Mouse (Mus musculus) testis, adult 2 months (tissue): ENCODE data around the gene Plek. TPM values are rescaled to one million over a fixed set of nuclear protein-coding genes. Genes with fewer than 3 reads are reported as not detected.

ENCODE experiments used
- H3K27ac ChIP-seq: fragments of 200-500 bp; 2 replicates; pipeline ENCODE4 v1.5.1; 2012; ENCODE audit warnings: low read depth, low read length; ENCODE audit not compliant: control insufficient read depth, insufficient read depth
- H3K27me3 ChIP-seq: fragments of 200-500 bp; 2 replicates; pipeline ENCODE4 v1.6.1; 2012; ENCODE audit warnings: mild to moderate bottlenecking, low read length, moderate library complexity; ENCODE audit not compliant: control insufficient read depth, insufficient read depth
- H3K36me3 ChIP-seq: fragments of 200-500 bp; 2 replicates; pipeline ENCODE4 v1.6.1; 2012; ENCODE audit warnings: mild to moderate bottlenecking, low read length; ENCODE audit not compliant: control insufficient read depth, insufficient read depth
- H3K4me1 ChIP-seq: fragments of 200-500 bp; 2 replicates; pipeline ENCODE4 v1.6.1; 2012; ENCODE audit warnings: low read length; ENCODE audit not compliant: control insufficient read depth, insufficient read depth
- H3K4me3 ChIP-seq: fragments of 200-500 bp; 2 replicates; pipeline ENCODE4 v1.5.1; 2012; ENCODE audit warnings: low read depth, mild to moderate bottlenecking, low read length, moderate library complexity, mixed read lengths; ENCODE audit not compliant: control insufficient read depth
- CTCF ChIP-seq: fragments of 200-500 bp; IDR thresholded peaks from 2 replicates; pipeline ENCODE4 v1.5.1; 2012; ENCODE audit warnings: low read depth, mild to moderate bottlenecking, inconsistent platforms, low read length, moderate library complexity; ENCODE audit not compliant: control insufficient read depth, insufficient read depth, insufficient replicate concordance
- POLR2A ChIP-seq: fragments of 200-500 bp; IDR thresholded peaks from 2 replicates; pipeline ENCODE4 v1.6.1; 2012; ENCODE audit warnings: low read depth, mild to moderate bottlenecking, inconsistent platforms, low read length, moderate library complexity; ENCODE audit not compliant: control insufficient read depth
- polyA plus RNA-seq: library from polyadenylated mRNA; depleted of rRNA; stranded (reverse); fragments of >200 nt; gene quantifications from 2 replicates; pipeline ENCODE4 v1.2.3, GENCODE M21; 2012

Gene Plek
- polyA plus RNA-seq, 1 experiment = 0.21 TPM

DNA sequence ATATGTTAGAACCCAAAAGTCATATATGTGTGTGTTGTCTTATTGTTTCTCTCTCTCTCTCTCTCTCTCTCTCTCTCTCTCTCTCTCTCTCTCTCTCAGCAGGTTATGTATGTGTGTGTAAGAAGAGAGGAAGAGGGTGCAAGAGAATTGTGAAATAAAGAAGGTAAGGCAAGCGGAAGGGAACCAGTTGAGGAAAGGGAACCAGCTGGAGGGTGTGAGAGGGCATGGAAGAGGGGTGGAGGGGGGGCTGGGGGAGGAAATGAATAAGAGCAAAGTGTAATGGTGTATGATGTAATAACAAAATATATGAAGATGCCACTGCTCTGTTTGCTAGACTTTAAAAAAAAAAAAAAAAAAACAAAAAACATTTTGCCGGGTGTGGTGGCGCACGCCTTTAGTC, 52.8 kb downstream of the Plek start:
- no peaks in the 10 kb centered on the region for H3K27me3 ChIP-seq
- TF ChIP-seq CTCF (no peak), POLR2A (no peak)
- H3K36me3 ChIP-seq = no peaks in the 10 kb centered on the region
- no peaks in the 10 kb centered on the region for H3K4me1 ChIP-seq
- no peak overlapping the region for H3K4me3 ChIP-seq
- no peak overlapping the region for H3K27ac ChIP-seq

DNA sequence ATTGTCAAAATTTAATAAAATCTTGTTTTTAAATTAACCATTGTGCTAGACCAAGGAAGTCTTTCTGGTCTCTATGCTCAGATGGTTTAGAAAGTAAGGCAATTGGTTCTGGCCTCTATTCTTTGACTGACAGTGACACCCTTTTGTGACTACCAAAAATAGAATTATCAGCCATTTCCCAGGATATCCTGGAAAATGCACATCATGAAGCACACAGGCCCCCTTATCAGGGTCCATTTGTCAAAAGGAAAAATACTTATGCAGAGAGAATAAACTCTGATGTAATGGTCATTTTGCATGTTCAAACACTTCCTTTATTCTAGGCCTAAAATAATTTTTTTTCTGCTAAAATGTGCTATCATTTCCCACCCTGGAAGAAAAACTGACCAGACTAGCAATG, 54.7 kb downstream of the Plek start:
- Histone ChIP-seq H3K36me3 (no peaks in the 10 kb centered on the region), H3K27me3 (no peaks in the 10 kb centered on the region), H3K4me3 (no peak overlapping the region), H3K27ac (no peak overlapping the region), H3K4me1 (no peaks in the 10 kb centered on the region)
- TF ChIP-seq POLR2A (no peak), CTCF (no peak)

DNA sequence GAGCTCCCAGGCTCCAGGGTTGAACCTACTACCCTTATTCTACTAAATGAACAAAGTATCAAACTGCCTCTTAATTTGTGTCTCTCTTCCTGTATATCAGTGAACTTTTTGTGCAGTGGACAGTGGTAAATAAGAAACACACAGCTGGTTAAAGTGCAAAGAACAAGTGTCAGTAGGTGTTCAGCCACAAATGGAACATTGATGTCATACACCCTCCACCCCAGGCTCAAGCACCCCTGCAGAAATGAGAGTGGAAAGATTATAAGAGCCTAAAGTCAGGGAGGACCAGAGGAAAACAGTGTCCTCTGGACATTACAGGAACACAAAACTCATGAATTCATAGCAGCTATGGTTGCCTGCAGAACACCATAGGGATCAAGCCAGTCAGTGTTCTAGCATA, 55.4 kb downstream of the Plek start:
- no peaks in the 10 kb centered on the region for H3K4me1 ChIP-seq
- H3K36me3 ChIP-seq = no peaks in the 10 kb centered on the region
- H3K27me3 ChIP-seq = no peaks in the 10 kb centered on the region
- TF ChIP-seq CTCF (no peak), POLR2A (no peak)
- H3K4me3 ChIP-seq = no peak overlapping the region
- no peak overlapping the region for H3K27ac ChIP-seq

DNA sequence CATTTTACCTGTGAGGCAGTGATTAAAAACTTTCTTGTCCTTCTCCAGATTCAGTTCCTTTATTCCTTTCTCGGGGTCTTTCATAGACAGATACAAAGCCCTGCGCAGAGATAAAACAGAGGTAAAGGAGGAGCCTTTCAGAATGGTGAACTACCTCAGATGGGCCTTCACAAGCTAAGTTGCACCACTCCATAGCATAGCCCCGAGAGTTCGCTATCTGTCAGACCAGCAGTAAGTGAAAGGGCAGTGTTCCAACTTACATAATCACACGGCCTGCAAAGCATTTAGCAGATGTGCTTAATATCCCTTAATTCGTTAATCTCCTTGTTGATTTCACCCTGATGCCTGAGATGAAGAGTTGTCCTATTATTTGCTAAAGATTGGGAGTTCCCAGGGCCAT, 59.3 kb downstream of the Plek start:
- Histone ChIP-seq H3K27me3 (no peaks in the 10 kb centered on the region), H3K4me1 (no peaks in the 10 kb centered on the region), H3K36me3 (no peaks in the 10 kb centered on the region), H3K27ac (no peak overlapping the region), H3K4me3 (no peak overlapping the region)
- TF ChIP-seq CTCF = no peak
- TF ChIP-seq POLR2A = no peak

DNA sequence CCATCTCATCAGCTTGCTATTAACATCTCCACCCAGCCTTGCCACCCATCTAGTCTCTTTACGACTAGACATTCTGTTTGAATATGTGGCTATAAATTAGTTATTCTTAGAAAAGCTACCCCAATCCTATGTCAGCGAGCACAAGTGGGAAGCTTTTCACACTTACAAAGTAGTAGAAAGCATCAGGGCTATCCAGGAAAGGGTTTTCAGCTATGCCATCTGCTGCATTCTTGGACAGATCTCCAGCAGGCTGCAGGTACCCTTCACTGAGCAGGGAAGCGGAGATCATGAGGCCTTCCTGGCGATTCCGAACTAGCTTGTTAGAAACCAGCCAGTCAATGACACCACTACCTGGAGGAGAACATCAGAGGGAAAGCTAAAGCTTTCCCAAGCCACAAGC, 62.3 kb downstream of the Plek start:
- no peaks in the 10 kb centered on the region for H3K36me3 ChIP-seq
- TF ChIP-seq POLR2A (no peak), CTCF (no peak)

DNA sequence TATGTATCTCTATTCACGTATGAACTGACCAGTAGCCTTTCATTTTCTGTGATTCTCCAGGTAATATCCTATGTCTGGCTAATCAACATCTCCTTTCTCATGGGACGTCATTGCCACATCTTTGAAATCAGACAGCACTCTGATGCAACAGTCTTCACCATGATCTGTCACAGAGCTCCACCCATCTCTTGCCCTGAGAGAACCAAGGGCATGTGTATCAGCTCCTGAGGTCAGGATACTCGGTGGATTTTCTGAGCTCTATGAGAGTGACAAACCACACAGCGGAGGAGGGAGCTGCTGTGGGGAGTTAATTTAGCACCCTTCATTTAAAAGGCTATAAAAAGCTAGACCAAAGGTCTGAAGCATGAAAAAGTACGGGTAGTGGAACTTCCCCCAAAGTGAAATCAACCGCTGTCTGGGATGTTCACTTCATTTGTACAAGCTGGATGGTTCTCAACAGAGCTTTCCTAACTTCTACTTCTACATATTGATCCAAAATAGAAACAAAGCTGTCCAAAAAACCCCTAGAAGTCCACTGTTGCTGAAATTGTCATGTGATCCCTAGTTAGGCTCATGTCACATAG, 64.3 kb downstream of the Plek start:
- no peak for TF ChIP-seq POLR2A
- TF ChIP-seq CTCF = no peak
- no peaks in the 10 kb centered on the region for H3K36me3 ChIP-seq
- no peak overlapping the region for H3K27ac ChIP-seq
- no peaks in the 10 kb centered on the region for H3K27me3 ChIP-seq
- H3K4me1 ChIP-seq = no peaks in the 10 kb centered on the region
- H3K4me3 ChIP-seq = no peak overlapping the region

More for the DNA sequence above, 62.3 kb downstream of the Plek start:
- Histone ChIP-seq H3K4me1 (no peaks in the 10 kb centered on the region), H3K27me3 (no peaks in the 10 kb centered on the region), H3K4me3 (no peak overlapping the region), H3K27ac (no peak overlapping the region)

DNA sequence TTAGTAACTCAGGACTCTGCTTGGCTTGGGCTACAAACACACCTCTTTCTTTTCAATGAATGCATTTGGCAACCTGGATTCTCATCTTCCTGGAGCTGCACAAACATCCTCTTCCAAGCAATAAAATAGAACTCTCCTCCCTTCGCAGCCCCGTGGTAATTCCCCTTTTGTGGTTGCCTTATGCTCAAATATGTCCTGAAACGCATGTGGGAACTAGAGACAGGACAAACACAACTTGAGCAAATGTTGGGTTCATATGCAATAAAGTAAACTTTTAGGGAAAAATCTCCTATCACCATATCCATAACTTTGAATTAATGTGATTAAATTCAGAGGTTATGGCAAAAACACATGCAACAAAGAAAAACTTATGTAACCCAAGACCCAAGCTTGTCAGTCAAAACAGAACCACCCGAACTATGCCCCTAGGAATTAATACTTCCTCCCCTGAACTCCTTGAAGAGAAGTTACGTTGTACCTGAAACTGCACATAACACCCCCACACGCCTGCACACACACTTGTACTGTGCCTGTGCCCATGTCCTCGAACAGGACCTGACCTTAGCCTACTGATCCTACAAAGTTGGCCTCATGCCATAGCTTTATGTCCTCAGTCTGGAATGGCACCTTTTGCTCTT, 65.5 kb downstream of the Plek start:
- Histone ChIP-seq H3K27me3 (no peaks in the 10 kb centered on the region), H3K36me3 (no peaks in the 10 kb centered on the region), H3K4me3 (no peak overlapping the region), H3K27ac (no peak overlapping the region), H3K4me1 (no peaks in the 10 kb centered on the region)
- TF ChIP-seq POLR2A = no peak
- no peak for TF ChIP-seq CTCF

DNA sequence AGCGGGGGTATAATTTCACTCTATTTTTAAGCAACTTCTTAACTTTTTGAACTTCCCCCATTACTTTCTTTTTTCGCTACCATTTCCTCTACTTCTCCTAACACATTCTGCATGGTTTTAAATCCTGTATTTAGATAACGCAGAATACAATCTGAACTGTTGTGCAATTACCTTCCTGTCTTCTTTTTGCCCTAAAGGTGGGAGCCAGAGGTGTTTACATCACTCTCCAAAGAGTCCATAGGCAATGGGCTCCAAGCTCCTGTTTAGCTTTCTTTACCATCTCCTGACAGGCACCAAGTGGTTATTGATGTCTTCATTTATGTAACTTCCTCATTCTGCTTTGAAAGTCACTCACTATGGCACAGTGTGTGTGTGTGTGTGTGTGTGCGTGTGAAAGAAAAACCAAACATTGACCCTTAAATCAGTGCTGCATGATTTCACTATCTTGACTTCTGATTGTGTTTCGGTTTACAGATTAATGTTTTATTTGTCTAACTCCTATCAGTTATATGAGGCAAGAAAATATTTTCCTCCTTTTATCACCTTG, 73.9 kb downstream of the Plek start:
- Histone ChIP-seq H3K27ac (no peak overlapping the region), H3K4me1 (no peaks in the 10 kb centered on the region), H3K27me3 (no peaks in the 10 kb centered on the region), H3K4me3 (no peak overlapping the region), H3K36me3 (no peaks in the 10 kb centered on the region)
- TF ChIP-seq POLR2A = no peak
- no peak for TF ChIP-seq CTCF
